Mouse (Mus musculus) large intestine, adult 2 months (tissue): ENCODE results near the gene Tgfb2. TPM values are rescaled to one million over a fixed set of nuclear protein-coding genes. Genes with fewer than 3 reads are reported as not detected.

ENCODE experiments used
- DNase-seq: peaks from one replicate; pipeline ENCODE4 v3.0.0-alpha.2; 2012; ENCODE audit warnings: low read depth, low spot score
- WGBS: fragments of 180-500 bp; shearing (Covaris S2); methylation state at CpG from one replicate; pipeline ENCODE4 v1.1.7; 2018; 5-methylcytosine and 5-hydroxymethylcytosine counted together
- polyA plus RNA-seq: library from polyadenylated mRNA; depleted of rRNA; stranded (reverse); fragments of >200 nt; gene quantifications from 2 replicates; pipeline ENCODE4 v1.2.3, GENCODE M21; 2012; rRNA removed

Tgfb2 gene
- 0.52 and 0.66 TPM in 2 replicates for polyA plus RNA-seq

GRCm38 (mm10) chr1:186705915-186706248, at the start of gene Tgfb2:
TSS of gene Tgfb2 (minus strand) at chr1:186705989.
- no peak for DNase-seq
- WGBS = 5% methylated on average over 12 of the region's 12 CpGs

GRCm38 (mm10) chr1:186749675-186750283, 44.0 kb upstream of the Tgfb2 start:
- no peak for DNase-seq
- 39% methylated on average over 10 of the region's 10 CpGs for WGBS

- peak; percentile 59 for DNase-seq
- under 1% methylated on average over 46 of the region's 46 CpGs for WGBS
Observed at GRCm38 (mm10) chr1:186748724-186749653, 43.2 kb upstream of the Tgfb2 start, which contains the start of gene Rrp15. TSS of gene Rrp15 (minus strand) at chr1:186749358.

- WGBS = 75% methylated on average over 7 of the region's 7 CpGs
- no peak for DNase-seq
Observed at GRCm38 (mm10) chr1:186739828-186740227, 34.0 kb upstream of the Tgfb2 start.

- no peak for DNase-seq
- WGBS = 95% methylated on average over 5 of the region's 5 CpGs
Observed at GRCm38 (mm10) chr1:186735537-186735936, 29.7 kb upstream of the Tgfb2 start.

- 50% methylated on average over 8 of the region's 8 CpGs for WGBS
- DNase-seq = no peak
Observed at GRCm38 (mm10) chr1:186733052-186733451, 27.3 kb upstream of the Tgfb2 start.

- 51% methylated on average over 4 of the region's 4 CpGs for WGBS
- DNase-seq = no peak
Observed at GRCm38 (mm10) chr1:186728778-186729177, 23.0 kb upstream of the Tgfb2 start.

GRCm38 (mm10) chr1:186726117-186726516, 20.3 kb upstream of the Tgfb2 start:
- 37% methylated on average over 7 of the region's 7 CpGs for WGBS

GRCm38 (mm10) chr1:186722299-186722698, 16.5 kb upstream of the Tgfb2 start:
- DNase-seq = no peak
- 91% methylated on average over 9 of the region's 9 CpGs for WGBS

More at GRCm38 (mm10) chr1:186726117-186726516, 20.3 kb upstream of the Tgfb2 start:
- DNase-seq = no peak

GRCm38 (mm10) chr1:186721846-186722245, 16.1 kb upstream of the Tgfb2 start:
- WGBS = 33% methylated on average over 12 of the region's 12 CpGs
- DNase-seq = peak; percentile 60

- no peak for DNase-seq
- 91% methylated on average over 11 of the region's 11 CpGs for WGBS
Observed at GRCm38 (mm10) chr1:186721166-186721565, 15.4 kb upstream of the Tgfb2 start.

- no peak for DNase-seq
- 95% methylated on average over 9 of the region's 9 CpGs for WGBS
Observed at GRCm38 (mm10) chr1:186719708-186720107, 13.9 kb upstream of the Tgfb2 start.

GRCm38 (mm10) chr1:186718881-186719280, 13.1 kb upstream of the Tgfb2 start:
- no peak for DNase-seq
- WGBS = 71% methylated on average over 5 of the region's 5 CpGs

GRCm38 (mm10) chr1:186714980-186715896, 9.4 kb upstream of the Tgfb2 start:
- no peak for DNase-seq
- 80% methylated on average over 17 of the region's 17 CpGs for WGBS

GRCm38 (mm10) chr1:186714215-186714614, 8.4 kb upstream of the Tgfb2 start:
- DNase-seq = no peak
- WGBS = 70% methylated on average over 4 of the region's 4 CpGs

GRCm38 (mm10) chr1:186712802-186713471, 7.1 kb upstream of the Tgfb2 start:
- no peak for DNase-seq
- 2% methylated on average over 3 of the region's 3 CpGs for WGBS

GRCm38 (mm10) chr1:186705203-186705914, 430 bp downstream of the Tgfb2 start:
- WGBS = 1% methylated on average over 64 of the region's 65 CpGs
- DNase-seq = no peak

GRCm38 (mm10) chr1:186703980-186704701, 1.6 kb downstream of the Tgfb2 start:
- DNase-seq = no peak

More at GRCm38 (mm10) chr1:186703980-186704701, 1.6 kb downstream of the Tgfb2 start:
- 1% methylated on average over 36 of the region's 36 CpGs for WGBS
